Mouse (Mus musculus) erythroblast, adult 5-6 weeks (primary cell): Measurements from ENCODE around the gene Cip2a. TPM values are rescaled to one million over a fixed set of nuclear protein-coding genes. Genes with fewer than 3 reads are reported as not detected.
A peak's percentile ranks its signal among the peaks of the same experiment; 100 is the strongest.

ENCODE experiments used
- ATAC-seq: replicated peaks from 2 replicates; pipeline ENCODE4 v1.8.0; 2016; ENCODE audit warnings: moderate number of reproducible peaks, mild to moderate bottlenecking, moderate TSS enrichment, inconsistent platforms; ENCODE audit not compliant: poor library complexity, low FRiP score, severe bottlenecking
- total RNA-seq, 2 experiments: library from RNA; stranded (forward) in 1 of 2; stranded (reverse) in 1 of 2; fragments of 150-400 nt in 1 of 2; fragments of 200-764, 138-1000 nt in 1 of 2; gene quantifications; 2 replicates each; pipeline versions ENCODE4 v1.2.3 to v1.2.4; 2015 to 2017; ENCODE audit warnings: low replicate concordance in 2 of 2

The Cip2a gene
- total RNA-seq (2015; ENCODE audit: low replicate concordance), result 24.6 and 29.7 TPM in 2 replicates
- total RNA-seq (2017; ENCODE audit: low replicate concordance), result 29.6 and 33.2 TPM in 2 replicates

- peak; percentile 89 for ATAC-seq
These were observed at the start of gene Cip2a, which contains the start of gene Dzip3 for GRCm38 (mm10) chr16:48993559-48994342. Gene Cip2a (plus strand): TSS chr16:48994185. Gene Dzip3 (minus strand): TSS chr16:48994165.

- no peak for ATAC-seq
These were observed 21.0 kb upstream of the Cip2a start for GRCm38 (mm10) chr16:48972996-48973395.

GRCm38 (mm10) chr16:48973548-48973947 is 20.4 kb upstream of the Cip2a start:
- no peak for ATAC-seq

- ATAC-seq, result no peak
These were observed 14.0 kb upstream of the Cip2a start for GRCm38 (mm10) chr16:48979965-48980364.

GRCm38 (mm10) chr16:48985034-48985627 is 8.9 kb upstream of the Cip2a start:
- no peak for ATAC-seq

GRCm38 (mm10) chr16:48989700-48990099 is 4.3 kb upstream of the Cip2a start:
- ATAC-seq, result no peak

- ATAC-seq, result no peak
These were observed 1.4 kb upstream of the Cip2a start for GRCm38 (mm10) chr16:48992437-48993230.

- no peak; the same call in 1 of the 2 replicates for ATAC-seq
These were observed 790 bp upstream of the Cip2a start for GRCm38 (mm10) chr16:48993231-48993558.

GRCm38 (mm10) chr16:48994343-48994693 is 333 bp downstream of the Cip2a start:
- ATAC-seq, result peak; percentile 60

- ATAC-seq, result no peak
These were observed 10.2 kb downstream of the Cip2a start for GRCm38 (mm10) chr16:49004151-49004550.

GRCm38 (mm10) chr16:49016620-49017332 is 22.8 kb downstream of the Cip2a start:
- no peak for ATAC-seq

- no peak for ATAC-seq
These were observed 41.9 kb downstream of the Cip2a start for GRCm38 (mm10) chr16:49035852-49036251.

- ATAC-seq, result no peak
These were observed 43.8 kb downstream of the Cip2a start for GRCm38 (mm10) chr16:49037771-49038170.

- ATAC-seq, result no peak
These were observed 46.7 kb downstream of the Cip2a start for GRCm38 (mm10) chr16:49040554-49041221.

GRCm38 (mm10) chr16:49049214-49049613 is 55.2 kb downstream of the Cip2a start:
- ATAC-seq, result no peak

GRCm38 (mm10) chr16:49057186-49057585 is 63.2 kb downstream of the Cip2a start, which contains the start of gene Myh15:
Gene Myh15 (plus strand): TSS chr16:49057486.
- no peak for ATAC-seq
